Comparison of ENCODE assay signal across 21 mouse cellular contexts in genomic region chr5:101742014-101742413, GRCm38 (mm10). TPM values are rescaled to one million over a fixed set of nuclear protein-coding genes. Genes with fewer than 3 reads are reported as not detected.
DNase-seq lines count a peak whose midpoint lies in the region; ATAC-seq lines count a peak whose summit lies in the region.
"Had no signal": no experiment of that assay in that cellular context is flagged by ENCODE, and none has a peak within 500 bp of the region (broad histone marks: within the 10 kb centered on the region; RNA-seq: fewer than 3 reads in every experiment).

No protein-coding gene starts in this region.

- DNase-seq in adrenal gland, adult 8-10 months = peak; percentile 15
- no peak for DNase-seq in adrenal gland, postnatal 4 days (ENCODE audit: low spot score in 2 of 2)
- DNase-seq in adipocyte (ENCODE audit: low spot score) = peak; percentile 82
- DNase-seq in gonadal fat pad, adult 2 months (ENCODE audit: low read depth) = peak; percentile 93
- DNase-seq in lung, postnatal 14 days = peak; percentile 68
- DNase-seq in left cerebral cortex, adult 8-10 months (ENCODE audit: low spot score in 2 of 2) = no peak
- DNase-seq in forebrain, embryonic 14.5 days (ENCODE audit: low spot score) = no peak
- DNase-seq: cerebellum, postnatal 10 days; forebrain, postnatal 0 days; gastrocnemius, adult 2 months; heart, postnatal 10 days had no signal

- no peaks in the 10 kb centered on the region for H3K36me3 ChIP-seq in forebrain, embryonic 14.5 days (ENCODE audit: control insufficient read depth, insufficient read depth, low read length)
- H3K36me3 ChIP-seq: hindbrain, embryonic 12.5 days; limb, embryonic 13.5 days; neural tube, embryonic 12.5 days had no signal

- no peak for ATAC-seq in forebrain, embryonic 14.5 days
- no peak for ATAC-seq in inflammation-experienced regulatory T-cells, adult 6 months
- ATAC-seq: forebrain, postnatal 0 days; intestine, embryonic 16.5 days had no signal

- H3K27ac ChIP-seq in forebrain, embryonic 14.5 days (ENCODE audit: low read depth, low read length) = no peak overlapping the region
- H3K27ac ChIP-seq: gastrocnemius, adult 2 months; hindbrain, embryonic 12.5 days; left cerebral cortex, adult 2 months; limb, embryonic 13.5 days; macrophage; neural tube, embryonic 12.5 days had no signal

- H3K9me3 ChIP-seq in forebrain, embryonic 14.5 days (replicated peaks; ENCODE audit: control insufficient read depth, low read length) = no peaks in the 10 kb centered on the region
- H3K9me3 ChIP-seq: hindbrain, embryonic 12.5 days; limb, embryonic 13.5 days; neural tube, embryonic 12.5 days had no signal

- H3K4me2 ChIP-seq in forebrain, embryonic 14.5 days (ENCODE audit: low read length) = no peak overlapping the region
- H3K4me2 ChIP-seq: hindbrain, embryonic 12.5 days; limb, embryonic 13.5 days; midbrain, embryonic 11.5 days; neural tube, embryonic 12.5 days had no signal

- WGBS in forebrain, embryonic 14.5 days = 96% methylated on average over 2 of the region's 2 CpGs

- H3K9ac ChIP-seq in forebrain, embryonic 14.5 days (ENCODE audit: low read length) = no peak overlapping the region
- H3K9ac ChIP-seq: forebrain, postnatal 0 days; hindbrain, embryonic 12.5 days; limb, embryonic 13.5 days; neural tube, embryonic 12.5 days had no signal

- H3K4me1 ChIP-seq in forebrain, embryonic 14.5 days (ENCODE audit: control insufficient read depth, insufficient read depth, low read length) = no peaks in the 10 kb centered on the region
- H3K4me1 ChIP-seq: hindbrain, embryonic 12.5 days; limb, embryonic 13.5 days; neural tube, embryonic 12.5 days had no signal

- H3K27me3 ChIP-seq in forebrain, embryonic 14.5 days (replicated peaks; ENCODE audit: control insufficient read depth, insufficient read depth, low read length) = no peaks in the 10 kb centered on the region
- H3K27me3 ChIP-seq: CH12.LX; hindbrain, embryonic 12.5 days; limb, embryonic 13.5 days; neural tube, embryonic 12.5 days had no signal

- no peak overlapping the region for H3K4me3 ChIP-seq in forebrain, embryonic 14.5 days (ENCODE audit: low read depth, low read length)
- H3K4me3 ChIP-seq: erythroblast, embryonic 14.5 days; gastrocnemius, adult 2 months; hindbrain, embryonic 12.5 days; left cerebral cortex, adult 2 months; limb, embryonic 13.5 days; neural tube, embryonic 12.5 days had no signal

RNA-seq across cellular contexts. Expression of gene Cds1, which starts 22.9 kb away (rescaled TPM):
- 1 to 10 TPM; 4.2 to 8.9 (median 5.6) TPM for total RNA-seq in adrenal gland, adult 8-10 months (2022)
- total RNA-seq in adrenal gland, postnatal 4 days (2021) = 1 to 10 TPM; 7.3 to 10.0 TPM
- 95.7 and 103 TPM in 2 replicates for polyA plus RNA-seq in gonadal fat pad, adult 2 months (2012; rRNA removed)
- total RNA-seq in left cerebral cortex, adult 8-10 months (2022) = 10 to 100 TPM; 83.0 to 89.9 (median 85.7) TPM
- polyA plus RNA-seq in forebrain, embryonic 14.5 days (2014; fragmentation: Nextera tagmentation; extraction: Ambion mirVana) = 3.9 and 4.0 TPM in 2 replicates
- polyA plus RNA-seq in inflammation-experienced regulatory T-cells, adult 6 months (2017; shearing (Covaris generic)) = not detected
- total RNA-seq: CH12.LX had no signal
- polyA plus RNA-seq: erythroblast, embryonic 14.5 days had no signal

Comparison
In these comparisons a context has a peak if more than half of its experiments do, and no peak if none do; other contexts are left out.
1. DNase-seq: peak in adrenal gland, adult 8-10 months (single experiment), adipocyte (single experiment), gonadal fat pad, adult 2 months (single experiment) and lung, postnatal 14 days (single experiment); none in adrenal gland, postnatal 4 days (0 of 2), left cerebral cortex, adult 8-10 months (0 of 2) and forebrain, embryonic 14.5 days (single experiment).
2. RNA of gene Cds1, which starts 22.9 kb away (total RNA-seq): 83.0 to 89.9 TPM in left cerebral cortex, adult 8-10 months; 7.3 to 10.0 TPM in adrenal gland, postnatal 4 days and 4.2 to 8.9 TPM in adrenal gland, adult 8-10 months; every median in the first group is over 4 times any median in the second.